Mouse (Mus musculus) megakaryocyte, embryonic 14.5 days (primary cell): ENCODE data around the gene Dab2ip. TPM values are rescaled to one million over a fixed set of nuclear protein-coding genes. Genes with fewer than 3 reads are reported as not detected.

Experiments
- H3K27me3 ChIP-seq: replicated peaks from 2 replicates; pipeline ENCODE3; 2012; ENCODE audit warnings: inconsistent platforms
- H3K36me3 ChIP-seq: replicated peaks from 2 replicates; pipeline ENCODE3; 2012; ENCODE audit warnings: low read length, inconsistent platforms, mixed read lengths
- H3K4me1 ChIP-seq: 2 replicates; pipeline ENCODE4 v1.6.1; 2012; ENCODE audit warnings: inconsistent platforms
- H3K4me3 ChIP-seq: replicated peaks from 2 replicates; pipeline ENCODE3; 2012; ENCODE audit warnings: moderate library complexity, mild to moderate bottlenecking, inconsistent platforms
- H3K9me3 ChIP-seq: 2 replicates; pipeline ENCODE4 v1.6.1; 2012; ENCODE audit warnings: inconsistent platforms
- FLI1 ChIP-seq: IDR thresholded peaks from 2 replicates; pipeline ENCODE4 v1.6.1; 2012; ENCODE audit warnings: low read length, inconsistent platforms, mixed read lengths
- GATA1 ChIP-seq: IDR thresholded peaks from 3 replicates; pipeline ENCODE4 v1.6.1; 2012; ENCODE audit warnings: mixed read lengths, low read length, inconsistent platforms, borderline replicate concordance
- polyA plus RNA-seq: library from polyadenylated mRNA; stranded (reverse); fragments of >175 nt; gene quantifications from 2 replicates; pipeline ENCODE4 v1.2.3, GENCODE M21; 2012; ENCODE audit warnings: low replicate concordance; ENCODE audit not compliant: insufficient read depth

Gene Dab2ip
- polyA plus RNA-seq, 1 experiment: 5.0 TPM

GRCm38 (mm10) chr2:35529856-35530255, 28.2 kb upstream of the Dab2ip start:
- Histone ChIP-seq H3K36me3 (peaks cover 6% of the 10 kb centered on the region), H3K4me1 (peaks cover 53% of the 10 kb centered on the region), H3K27me3 (peaks cover 9% of the 10 kb centered on the region), H3K4me3 (no peak overlapping the region), H3K9me3 (peaks cover 18% of the 10 kb centered on the region)
- TF ChIP-seq GATA1 (no peak), FLI1 (no peak)

GRCm38 (mm10) chr2:35530732-35531131, 27.3 kb upstream of the Dab2ip start:
- H3K4me3 ChIP-seq: no peak overlapping the region
- TF ChIP-seq GATA1 (no peak), FLI1 (no peak)
- peaks cover 6% of the 10 kb centered on the region for H3K36me3 ChIP-seq
- peaks cover 14% of the 10 kb centered on the region for H3K27me3 ChIP-seq
- H3K4me1 ChIP-seq: peaks cover 62% of the 10 kb centered on the region
- peaks cover 18% of the 10 kb centered on the region for H3K9me3 ChIP-seq

DNA sequence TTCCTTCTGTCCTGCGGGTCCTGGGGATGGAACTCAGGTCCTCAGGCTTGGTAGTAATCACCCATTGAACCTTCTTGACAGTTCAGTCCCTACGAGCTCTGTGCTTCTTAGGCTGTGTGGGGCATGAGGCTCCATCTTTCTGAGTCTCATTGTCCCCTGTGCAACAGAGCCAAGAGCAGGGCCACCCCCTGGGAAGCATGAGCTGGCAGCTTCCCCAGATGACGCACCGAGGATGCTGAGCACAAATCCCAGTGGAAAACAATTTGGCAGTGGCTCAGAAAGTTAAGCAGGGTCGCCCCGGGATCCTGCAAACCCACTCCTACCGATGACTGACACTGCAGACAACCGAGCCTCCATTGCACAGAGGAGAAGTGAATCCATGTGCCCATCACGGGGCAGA, 24.4 kb upstream of the Dab2ip start:
- Histone ChIP-seq H3K9me3 (peaks cover 6% of the 10 kb centered on the region), H3K27me3 (peaks cover 21% of the 10 kb centered on the region), H3K4me1 (peaks cover 63% of the 10 kb centered on the region), H3K36me3 (peaks cover 3% of the 10 kb centered on the region), H3K4me3 (no peak overlapping the region)
- no peak for TF ChIP-seq GATA1
- no peak for TF ChIP-seq FLI1

- Histone ChIP-seq H3K36me3 (no peaks in the 10 kb centered on the region), H3K9me3 (no peaks in the 10 kb centered on the region), H3K27me3 (peaks cover 14% of the 10 kb centered on the region), H3K4me1 (peaks cover 74% of the 10 kb centered on the region), H3K4me3 (no peak overlapping the region)
- TF ChIP-seq FLI1 (no peak), GATA1 (no peak)
These were observed 18.6 kb upstream of the Dab2ip start for GRCm38 (mm10) chr2:35539276-35539972.

DNA sequence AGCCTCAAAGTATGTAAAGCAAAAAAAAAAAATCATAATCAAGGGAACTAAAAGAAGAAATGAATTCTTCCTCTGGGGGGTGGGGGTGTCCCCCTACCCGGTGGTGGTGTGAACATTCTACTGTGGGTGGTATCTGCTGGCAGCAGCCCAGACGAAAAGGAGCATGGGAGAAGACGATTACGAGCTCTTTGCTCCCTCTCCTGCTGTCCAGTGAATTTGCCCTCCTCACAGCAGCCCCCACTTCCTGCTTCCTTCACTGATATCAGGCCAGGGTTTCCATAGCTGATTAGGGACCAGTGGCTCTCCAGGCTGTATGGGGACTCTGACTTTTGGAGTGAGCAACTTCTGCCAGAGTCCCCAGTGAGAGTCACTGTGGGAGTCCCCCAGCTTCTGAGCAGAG, 17.3 kb upstream of the Dab2ip start:
- peaks cover 18% of the 10 kb centered on the region for H3K27me3 ChIP-seq
- peak overlapping the region; percentile 76 for H3K4me3 ChIP-seq
- H3K9me3 ChIP-seq: no peaks in the 10 kb centered on the region
- H3K36me3 ChIP-seq: no peaks in the 10 kb centered on the region
- H3K4me1 ChIP-seq: peaks cover 77% of the 10 kb centered on the region
- TF ChIP-seq FLI1 (no peak), GATA1 (no peak)

- Histone ChIP-seq H3K4me1 (peaks cover 55% of the 10 kb centered on the region), H3K27me3 (peaks cover 46% of the 10 kb centered on the region), H3K4me3 (peak overlapping the region; percentile 73), H3K36me3 (no peaks in the 10 kb centered on the region), H3K9me3 (no peaks in the 10 kb centered on the region)
- TF ChIP-seq GATA1 (no peak), FLI1 (no peak)
These were observed 13.3 kb upstream of the Dab2ip start for GRCm38 (mm10) chr2:35544717-35545116.

DNA sequence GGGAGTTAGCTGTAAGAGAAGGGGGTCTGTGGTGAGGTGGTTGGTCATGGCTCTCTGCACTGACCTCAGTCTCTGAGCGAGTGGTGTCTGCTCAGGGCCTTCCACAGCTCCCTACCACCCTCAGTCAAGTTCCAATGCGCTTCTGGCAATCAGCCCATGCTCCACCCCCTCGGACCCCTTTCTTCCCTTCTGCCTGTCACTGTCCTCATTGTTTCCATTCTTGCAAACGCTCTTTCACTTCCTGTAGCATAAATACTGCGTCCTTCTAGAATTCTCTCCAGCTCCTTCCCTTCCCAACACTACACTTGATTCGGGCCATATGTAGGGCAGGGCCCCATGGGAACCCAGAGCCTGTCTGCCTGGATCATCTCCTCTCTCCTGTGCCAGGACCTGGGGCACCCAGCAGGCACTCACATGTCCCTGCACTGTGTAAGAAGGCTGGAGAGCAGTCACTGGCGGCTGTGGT, 12.9 kb upstream of the Dab2ip start:
- TF ChIP-seq FLI1: no peak
- TF ChIP-seq GATA1: no peak

GRCm38 (mm10) chr2:35546462-35546861, 11.6 kb upstream of the Dab2ip start:
- no peaks in the 10 kb centered on the region for H3K36me3 ChIP-seq
- H3K9me3 ChIP-seq: peaks cover 4% of the 10 kb centered on the region
- no peak for TF ChIP-seq GATA1
- no peak for TF ChIP-seq FLI1
- no peak overlapping the region for H3K4me3 ChIP-seq
- H3K4me1 ChIP-seq: peaks cover 40% of the 10 kb centered on the region
- peaks cover 64% of the 10 kb centered on the region for H3K27me3 ChIP-seq

More for the DNA sequence above, 12.9 kb upstream of the Dab2ip start:
- Histone ChIP-seq H3K27me3 (peaks cover 51% of the 10 kb centered on the region), H3K4me1 (peaks cover 51% of the 10 kb centered on the region), H3K4me3 (peak overlapping the region; percentile 23), H3K36me3 (no peaks in the 10 kb centered on the region), H3K9me3 (no peaks in the 10 kb centered on the region)

DNA sequence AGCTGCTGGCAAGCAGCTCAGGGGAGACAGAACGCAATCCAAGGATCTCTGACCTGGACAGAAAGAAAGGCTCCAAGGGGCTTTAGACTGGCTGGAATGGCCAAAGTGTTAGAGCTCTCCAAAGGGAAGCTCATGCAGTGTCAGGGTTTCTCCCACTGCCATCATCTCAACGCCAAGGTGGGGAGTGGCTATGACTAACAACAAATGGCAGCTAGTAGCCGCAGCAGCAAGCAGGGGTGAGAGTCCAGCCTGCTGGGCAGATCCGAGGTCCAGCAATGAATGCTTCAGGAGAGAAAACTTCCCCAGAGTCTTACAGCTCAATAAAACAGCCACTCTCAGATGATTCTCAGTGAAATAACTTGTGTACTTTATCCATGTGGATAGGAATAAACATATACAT, 8.9 kb upstream of the Dab2ip start:
- Histone ChIP-seq H3K36me3 (no peaks in the 10 kb centered on the region), H3K4me1 (peaks cover 30% of the 10 kb centered on the region), H3K27me3 (peaks cover 91% of the 10 kb centered on the region), H3K4me3 (no peak overlapping the region), H3K9me3 (peaks cover 4% of the 10 kb centered on the region)
- TF ChIP-seq FLI1 (no peak), GATA1 (no peak)

DNA sequence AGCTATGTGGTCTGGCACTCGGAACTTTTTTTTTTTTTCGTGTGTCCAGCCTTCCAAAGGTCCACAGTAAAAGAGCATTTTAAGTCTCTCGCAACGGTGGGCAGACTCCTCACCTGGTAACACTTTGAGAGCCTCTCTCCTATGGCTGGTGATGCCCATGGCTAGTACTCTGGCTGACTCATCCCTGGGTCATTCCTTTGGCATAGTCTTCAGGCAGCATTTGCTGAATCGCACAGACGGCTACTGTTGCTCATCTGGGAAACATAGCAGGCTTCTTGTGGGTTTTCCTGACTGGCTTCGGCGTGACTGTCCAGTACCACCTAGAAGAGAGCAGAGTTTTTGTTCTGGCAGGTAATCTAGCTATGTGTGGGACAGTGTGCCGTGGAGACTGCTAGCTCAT, 8.0 kb upstream of the Dab2ip start:
- H3K9me3 ChIP-seq: peaks cover 4% of the 10 kb centered on the region
- no peak overlapping the region for H3K4me3 ChIP-seq
- TF ChIP-seq GATA1 (no peak), FLI1 (no peak)
- H3K27me3 ChIP-seq: peaks cover 95% of the 10 kb centered on the region
- H3K36me3 ChIP-seq: no peaks in the 10 kb centered on the region
- H3K4me1 ChIP-seq: peaks cover 23% of the 10 kb centered on the region
